Mouse (Mus musculus): Measurements from ENCODE around the gene Rpap2.

Rpap2 gene

GRCm38 (mm10) chr5:107687161-107687560 is 90.0 kb downstream of the Rpap2 start:
- DNase-seq (ENCODE audit: low spot score in 2 of 2), result no peak

- peak; percentile 21 to 52 for DNase-seq (ENCODE audit: low spot score in 2 of 2)
Measured at GRCm38 (mm10) chr5:107687592-107688498, 90.7 kb downstream of the Rpap2 start.

DNA sequence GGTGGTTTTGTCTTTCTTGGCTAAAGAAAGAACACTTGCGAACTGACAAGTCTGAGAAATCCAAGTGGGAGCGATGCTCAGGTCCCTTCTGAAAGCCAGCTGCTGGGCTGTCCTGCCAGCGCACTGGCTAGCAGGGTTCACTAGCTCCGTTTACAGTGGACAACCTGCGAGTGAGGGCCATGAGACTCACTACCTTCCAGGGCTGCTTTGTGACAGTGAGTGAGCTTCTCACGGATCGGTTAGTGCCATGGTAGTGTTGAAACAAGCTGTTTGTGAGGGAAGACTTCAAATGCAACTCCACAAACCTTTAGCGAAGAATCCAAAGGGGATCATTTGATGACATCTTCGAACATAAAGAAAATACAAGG is 91.3 kb downstream of the Rpap2 start:
- no peak for DNase-seq (ENCODE audit: low spot score in 2 of 2)

DNA sequence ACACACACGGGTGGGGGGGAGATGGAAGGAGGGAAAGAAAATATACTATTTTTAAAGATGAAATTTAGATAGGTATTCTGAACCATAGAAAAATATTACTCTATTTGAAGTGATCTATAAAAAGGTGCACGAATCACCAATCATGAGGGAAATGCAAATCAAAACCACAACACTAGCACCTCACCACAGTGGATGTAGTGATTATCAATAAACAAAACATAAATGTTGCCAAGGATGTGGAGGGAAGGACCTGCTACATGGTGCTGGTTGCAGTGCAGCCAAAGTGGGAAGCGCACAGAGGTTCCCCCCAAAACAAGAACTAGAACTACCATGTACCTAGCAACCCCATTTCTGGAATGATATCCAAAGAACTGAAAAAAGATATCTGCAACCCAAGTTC is 97.8 kb downstream of the Rpap2 start:
- DNase-seq (ENCODE audit: low spot score in 2 of 2), result no peak

DNA sequence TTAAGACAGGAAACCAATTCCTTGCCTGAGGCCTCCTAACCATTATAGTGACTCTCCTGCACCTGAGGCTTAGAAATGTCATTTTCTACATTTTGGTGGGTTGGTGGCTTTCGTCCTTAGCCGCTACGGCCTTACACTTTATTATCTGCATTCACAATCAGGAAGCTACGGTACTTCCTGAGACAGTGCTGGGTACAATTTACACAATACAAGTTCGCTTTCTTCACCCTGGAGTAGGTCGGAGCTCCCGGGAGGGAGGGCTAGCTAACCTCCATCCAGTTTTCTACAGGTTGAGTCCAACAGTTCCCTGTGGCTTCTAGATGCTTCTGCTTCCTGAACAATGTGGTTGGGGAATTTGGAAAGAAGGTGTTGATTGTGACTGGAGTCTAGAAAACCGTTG is 101.7 kb downstream of the Rpap2 start:
- DNase-seq (ENCODE audit: low spot score in 2 of 2), result no peak

DNA sequence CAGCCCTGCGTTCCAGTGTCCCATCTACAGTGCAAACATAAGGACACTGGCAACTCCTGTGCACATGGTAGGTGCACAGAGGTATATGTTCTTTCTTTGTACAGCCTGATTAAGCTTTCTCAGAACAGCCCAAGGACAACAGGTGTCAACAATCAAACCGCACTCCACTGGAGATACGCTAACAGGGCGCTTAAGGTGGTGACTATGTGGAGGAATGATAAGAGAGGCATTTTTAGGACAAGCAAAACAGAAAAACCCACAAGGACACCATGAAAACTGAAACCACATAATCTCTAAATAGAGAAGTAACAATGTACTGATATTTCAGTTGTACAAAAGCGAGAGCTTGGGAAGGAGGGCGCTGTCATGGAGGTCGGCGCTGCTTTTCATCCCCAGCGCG is 103.7 kb downstream of the Rpap2 start:
- no peak for DNase-seq (ENCODE audit: low spot score in 2 of 2)

DNA sequence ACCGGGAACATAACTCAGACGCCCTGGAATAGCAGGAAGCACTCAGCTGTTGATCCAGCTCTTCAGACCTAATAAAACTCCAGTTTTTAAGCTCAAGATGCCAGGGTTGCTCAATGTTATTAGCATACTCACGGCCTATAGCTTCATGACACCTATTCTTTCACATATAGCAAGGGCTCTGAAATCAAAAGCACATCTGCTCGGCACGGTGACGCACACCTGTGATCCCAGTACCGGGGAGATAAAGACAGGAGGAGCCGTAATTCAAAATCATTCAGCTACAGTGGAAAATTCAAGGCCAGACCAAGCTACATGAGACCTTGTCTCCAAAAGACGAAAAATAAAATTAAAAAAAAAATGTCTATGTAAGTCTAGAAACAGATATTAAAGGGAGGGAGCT is 104.5 kb downstream of the Rpap2 start:
- no peak for DNase-seq (ENCODE audit: low spot score in 2 of 2)

GRCm38 (mm10) chr5:107703207-107703763 is 106.1 kb downstream of the Rpap2 start:
- DNase-seq (ENCODE audit: low spot score in 2 of 2), result no peak

- no peak for DNase-seq (ENCODE audit: low spot score in 2 of 2)
Measured at GRCm38 (mm10) chr5:107705756-107706155, 108.6 kb downstream of the Rpap2 start.

GRCm38 (mm10) chr5:107706262-107706661 is 109.1 kb downstream of the Rpap2 start:
- no peak for DNase-seq (ENCODE audit: low spot score in 2 of 2)

GRCm38 (mm10) chr5:107708124-107708797 is 111.1 kb downstream of the Rpap2 start:
- DNase-seq (ENCODE audit: low spot score in 2 of 2), result no peak
